Mouse (Mus musculus) testis, adult 2 months (tissue): Measurements from ENCODE around the gene Rassf7.

Experiments
- CTCF ChIP-seq: fragments of 200-500 bp; IDR thresholded peaks from 2 replicates; pipeline ENCODE4 v1.5.1; 2012; ENCODE audit warnings: low read depth, mild to moderate bottlenecking, inconsistent platforms, low read length, moderate library complexity; ENCODE audit not compliant: control insufficient read depth, insufficient read depth, insufficient replicate concordance
- POLR2A ChIP-seq: fragments of 200-500 bp; IDR thresholded peaks from 2 replicates; pipeline ENCODE4 v1.6.1; 2012; ENCODE audit warnings: low read depth, mild to moderate bottlenecking, inconsistent platforms, low read length, moderate library complexity; ENCODE audit not compliant: control insufficient read depth

- no peak for TF ChIP-seq CTCF
- no peak for TF ChIP-seq POLR2A
Observed at GRCm38 (mm10) chr7:141216894-141217293, 1.2 kb downstream of the Rassf7 start.
